Mouse (Mus musculus) neural tube, embryonic 14.5 days (tissue): ENCODE results near the gene 1700012B07Rik. TPM values are rescaled to one million over a fixed set of nuclear protein-coding genes. Genes with fewer than 3 reads are reported as not detected.

Experiments
- ATAC-seq: fragments of 200-750 bp; cut with Nextera tagmentation; 2 replicates; pipeline ENCODE4 v1.8.0; 2017; ENCODE audit warnings: low read depth, mild to moderate bottlenecking, moderate TSS enrichment, moderate library complexity
- H3K27ac ChIP-seq: fragments of 300-500 bp; sonication (generic); 2 replicates; pipeline ENCODE4 v1.5.1; 2014; ENCODE audit warnings: low read depth, mild to moderate bottlenecking, control low read depth, low read length, moderate library complexity, mixed read lengths
- H3K27me3 ChIP-seq: fragments of 300-500 bp; sonication (generic); 2 replicates; pipeline ENCODE4 v1.6.1; 2014; ENCODE audit warnings: low read length; ENCODE audit not compliant: control insufficient read depth, insufficient read depth
- H3K36me3 ChIP-seq: fragments of 300-500 bp; sonication (generic); 2 replicates; pipeline ENCODE4 v1.6.1; 2014; ENCODE audit warnings: low read length, mixed read lengths; ENCODE audit not compliant: control insufficient read depth, insufficient read depth
- H3K4me1 ChIP-seq: fragments of 300-500 bp; sonication (generic); 2 replicates; pipeline ENCODE4 v1.6.1; 2014; ENCODE audit warnings: low read length; ENCODE audit not compliant: control insufficient read depth, insufficient read depth
- H3K4me2 ChIP-seq: fragments of 300-500 bp; sonication (generic); 2 replicates; pipeline ENCODE4 v1.6.1; 2014; ENCODE audit warnings: mild to moderate bottlenecking, low read depth, low read length, control low read depth
- H3K4me3 ChIP-seq: fragments of 300-500 bp; sonication (generic); 2 replicates; pipeline ENCODE4 v1.5.1; 2014; ENCODE audit warnings: low read depth, low read length, control low read depth, mixed read lengths
- H3K9ac ChIP-seq: fragments of 300-500 bp; sonication (generic); replicated peaks from 2 replicates; pipeline ENCODE4 v1.6.1; 2014; ENCODE audit warnings: low read depth, mild to moderate bottlenecking, control low read depth, low read length, mixed read lengths
- H3K9me3 ChIP-seq: fragments of 300-500 bp; sonication (generic); 2 replicates; pipeline ENCODE4 v1.6.1; 2016; ENCODE audit warnings: low read length; ENCODE audit not compliant: control insufficient read depth
- WGBS: fragments of 180-500 bp; shearing (Covaris S2); extraction: QIAGEN DNeasy Blood & Tissue Kit; methylation state at CpG from one replicate; pipeline ENCODE4 v1.1.7; 2014; 5-methylcytosine and 5-hydroxymethylcytosine counted together
- polyA plus RNA-seq: library from polyadenylated mRNA; unstranded; fragments of >200 nt; fragmentation: Nextera tagmentation; extraction: Ambion mirVana; gene quantifications from 2 replicates; pipeline ENCODE4 v1.2.1, GENCODE M21; 2014

1700012B07Rik gene
- polyA plus RNA-seq, 1 experiment from 2014 or later, result not detected

- Histone ChIP-seq H3K4me1 (no peaks in the 10 kb centered on the region), H3K4me2 (no peak overlapping the region), H3K9ac (no peak overlapping the region), H3K27me3 (no peaks in the 10 kb centered on the region), H3K36me3 (no peaks in the 10 kb centered on the region), H3K4me3 (no peak overlapping the region), H3K27ac (no peak overlapping the region), H3K9me3 (no peaks in the 10 kb centered on the region)
- WGBS, result 86% methylated on average over 8 of the region's 8 CpGs
- no peak for ATAC-seq
Observed at GRCm38 (mm10) chr11:109854056-109854455, 26.2 kb upstream of the 1700012B07Rik start.

DNA sequence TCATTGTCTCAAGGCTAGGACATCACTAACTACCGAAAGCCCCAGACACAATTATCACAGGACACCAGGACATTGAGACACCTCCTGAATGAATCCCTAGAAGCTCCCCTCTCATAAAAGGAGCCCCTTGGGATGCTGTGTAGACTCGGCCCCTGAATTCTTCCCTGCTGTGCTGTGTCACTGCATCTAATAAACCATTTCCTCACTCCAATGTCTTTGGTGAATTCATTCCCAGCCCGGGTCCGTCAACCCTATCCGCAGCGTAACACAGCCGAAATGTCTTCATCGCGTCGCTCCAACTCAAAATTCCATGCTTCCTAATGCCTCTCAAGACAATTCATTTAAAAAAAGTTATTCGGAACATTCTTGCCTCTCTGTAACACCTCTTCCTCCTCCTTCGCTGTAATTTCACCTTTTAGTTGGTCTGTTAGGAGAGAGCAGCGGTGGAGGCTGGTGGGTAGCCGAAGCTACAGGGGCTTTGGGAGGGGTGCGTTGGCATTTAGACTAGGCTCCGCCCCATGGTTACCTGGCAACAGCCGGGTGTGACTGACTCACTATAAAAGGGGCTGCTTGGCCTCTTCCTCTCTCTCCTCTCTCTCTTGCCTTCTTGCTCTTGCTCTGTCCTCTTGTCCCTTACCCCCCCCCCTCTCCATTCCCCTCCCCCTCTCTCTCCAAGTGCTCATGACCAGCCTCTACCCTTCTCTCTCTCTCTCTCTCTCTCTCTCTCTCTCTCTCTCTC, 25.6 kb upstream of the 1700012B07Rik start:
- no peak overlapping the region for H3K4me2 ChIP-seq
- H3K27me3 ChIP-seq, result no peaks in the 10 kb centered on the region
- no peaks in the 10 kb centered on the region for H3K36me3 ChIP-seq
- 41% methylated on average over 17 of the region's 17 CpGs for WGBS
- no peak overlapping the region for H3K27ac ChIP-seq
- no peaks in the 10 kb centered on the region for H3K4me1 ChIP-seq
- no peak overlapping the region for H3K9ac ChIP-seq
- no peak overlapping the region for H3K4me3 ChIP-seq
- H3K9me3 ChIP-seq, result no peaks in the 10 kb centered on the region
- no peak for ATAC-seq

- Histone ChIP-seq H3K4me3 (no peak overlapping the region), H3K36me3 (no peaks in the 10 kb centered on the region), H3K9ac (no peak overlapping the region), H3K27me3 (no peaks in the 10 kb centered on the region), H3K4me1 (no peaks in the 10 kb centered on the region), H3K4me2 (no peak overlapping the region), H3K27ac (0 out of 2 replicates have a peak overlapping the region, but pooled peaks have one; percentile 4), H3K9me3 (no peaks in the 10 kb centered on the region)
- WGBS, result 81% methylated on average over 4 of the region's 4 CpGs
- ATAC-seq, result no peak
Observed at GRCm38 (mm10) chr11:109851996-109852395, 24.1 kb upstream of the 1700012B07Rik start.

DNA sequence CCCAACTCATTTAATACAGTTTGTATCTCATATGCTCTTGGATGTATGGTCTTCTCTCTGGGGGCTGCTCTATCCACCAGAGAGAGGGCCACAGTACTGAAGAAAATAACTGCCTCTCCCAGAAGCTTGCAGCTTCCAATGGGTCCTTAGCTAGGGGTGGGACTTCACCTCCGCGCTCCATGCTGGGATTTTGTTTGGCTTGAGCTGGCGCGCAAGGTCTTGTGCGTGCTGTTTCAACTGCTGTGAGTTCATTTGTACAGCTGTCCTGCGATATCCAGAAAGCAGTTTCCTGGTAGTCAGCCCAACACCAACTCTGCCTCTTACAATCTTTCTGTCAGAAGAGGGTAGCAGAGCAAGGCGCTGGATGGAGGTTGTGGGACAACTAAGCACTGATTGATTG, 18.5 kb upstream of the 1700012B07Rik start:
- H3K4me2 ChIP-seq, result no peak overlapping the region
- H3K27me3 ChIP-seq, result no peaks in the 10 kb centered on the region
- H3K36me3 ChIP-seq, result no peaks in the 10 kb centered on the region
- no peak for ATAC-seq
- H3K4me3 ChIP-seq, result no peak overlapping the region
- no peak overlapping the region for H3K9ac ChIP-seq
- no peaks in the 10 kb centered on the region for H3K9me3 ChIP-seq
- WGBS, result 76% methylated on average over 7 of the region's 7 CpGs
- no peaks in the 10 kb centered on the region for H3K4me1 ChIP-seq
- H3K27ac ChIP-seq, result no peak overlapping the region

- 64% methylated on average over 4 of the region's 4 CpGs for WGBS
- ATAC-seq, result no peak
- no peak overlapping the region for H3K27ac ChIP-seq
- H3K4me1 ChIP-seq, result no peaks in the 10 kb centered on the region
- no peaks in the 10 kb centered on the region for H3K9me3 ChIP-seq
- no peaks in the 10 kb centered on the region for H3K36me3 ChIP-seq
- H3K4me3 ChIP-seq, result no peak overlapping the region
- H3K4me2 ChIP-seq, result no peak overlapping the region
- H3K9ac ChIP-seq, result no peak overlapping the region
- no peaks in the 10 kb centered on the region for H3K27me3 ChIP-seq
Observed at GRCm38 (mm10) chr11:109845601-109846000, 17.8 kb upstream of the 1700012B07Rik start.

DNA sequence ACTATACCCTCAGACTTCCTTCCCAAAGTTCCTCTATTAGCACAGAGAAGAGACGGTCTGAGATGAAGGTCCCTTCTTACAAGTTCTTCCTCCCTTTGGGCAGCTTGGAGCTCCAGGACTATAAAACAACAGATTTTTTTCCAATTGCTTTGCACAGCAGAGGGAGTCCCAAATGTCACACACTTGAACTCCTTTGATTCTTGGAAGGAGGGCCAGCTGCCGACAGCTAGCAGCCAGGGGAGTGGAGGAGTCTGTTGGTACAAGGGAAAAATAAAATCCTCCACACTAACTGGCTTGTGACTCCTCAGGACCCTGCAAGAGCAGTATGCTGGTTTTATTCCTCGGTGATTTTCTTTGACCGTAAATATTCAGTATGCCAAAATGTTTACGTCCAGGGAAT, 16.6 kb upstream of the 1700012B07Rik start:
- H3K4me2 ChIP-seq, result no peak overlapping the region
- H3K27me3 ChIP-seq, result no peaks in the 10 kb centered on the region
- no peak overlapping the region for H3K27ac ChIP-seq
- no peak for ATAC-seq
- WGBS, result 73% methylated on average over 5 of the region's 5 CpGs
- H3K36me3 ChIP-seq, result no peaks in the 10 kb centered on the region
- no peak overlapping the region for H3K4me3 ChIP-seq
- no peak overlapping the region for H3K9ac ChIP-seq
- no peaks in the 10 kb centered on the region for H3K4me1 ChIP-seq
- H3K9me3 ChIP-seq, result no peaks in the 10 kb centered on the region

- Histone ChIP-seq H3K9ac (no peak overlapping the region), H3K27ac (no peak overlapping the region), H3K4me2 (no peak overlapping the region), H3K36me3 (no peaks in the 10 kb centered on the region), H3K9me3 (no peaks in the 10 kb centered on the region), H3K4me1 (no peaks in the 10 kb centered on the region), H3K27me3 (no peaks in the 10 kb centered on the region), H3K4me3 (no peak overlapping the region)
- no peak for ATAC-seq
- WGBS, result 84% methylated on average over 5 of the region's 5 CpGs
Observed at GRCm38 (mm10) chr11:109830368-109830767, 2.5 kb upstream of the 1700012B07Rik start.

DNA sequence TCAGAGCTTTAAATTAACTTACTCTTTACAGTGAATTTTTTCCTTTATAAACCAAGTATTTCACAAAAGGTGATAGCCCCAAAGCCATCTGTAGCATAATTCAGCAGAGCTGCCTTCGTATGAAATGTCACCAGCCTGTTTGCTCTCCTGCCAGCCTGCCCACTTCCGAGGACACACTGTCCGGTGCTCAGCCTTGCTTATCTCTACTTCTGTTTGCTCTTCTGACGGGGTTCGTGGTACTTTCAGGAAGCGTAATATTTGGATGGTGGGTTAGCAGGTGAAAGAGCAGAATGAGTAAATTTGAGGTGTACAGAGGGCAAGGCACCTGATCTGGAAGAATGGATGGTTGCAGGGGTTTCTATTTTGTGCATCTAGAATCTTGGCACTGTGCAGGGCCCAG, 5.6 kb downstream of the 1700012B07Rik start:
- no peak overlapping the region for H3K9ac ChIP-seq
- ATAC-seq, result no peak
- no peaks in the 10 kb centered on the region for H3K36me3 ChIP-seq
- no peak overlapping the region for H3K4me2 ChIP-seq
- H3K9me3 ChIP-seq, result no peaks in the 10 kb centered on the region
- no peaks in the 10 kb centered on the region for H3K27me3 ChIP-seq
- no peak overlapping the region for H3K4me3 ChIP-seq
- WGBS, result 91% methylated on average over 6 of the region's 6 CpGs
- H3K4me1 ChIP-seq, result no peaks in the 10 kb centered on the region
- H3K27ac ChIP-seq, result no peak overlapping the region

- Histone ChIP-seq H3K9ac (no peak overlapping the region), H3K27ac (no peak overlapping the region), H3K36me3 (no peaks in the 10 kb centered on the region), H3K27me3 (no peaks in the 10 kb centered on the region), H3K9me3 (no peaks in the 10 kb centered on the region), H3K4me2 (no peak overlapping the region), H3K4me1 (no peaks in the 10 kb centered on the region), H3K4me3 (no peak overlapping the region)
- ATAC-seq, result no peak
- 84% methylated on average over 3 of the region's 3 CpGs for WGBS
Observed at GRCm38 (mm10) chr11:109817405-109817804, 10.4 kb downstream of the 1700012B07Rik start.
